Mouse (Mus musculus) heart, adult 2 months (tissue): ENCODE results near the gene Ppp3r2. TPM values are rescaled to one million over a fixed set of nuclear protein-coding genes. Genes with fewer than 3 reads are reported as not detected.

ENCODE experiments used
- DNase-seq, 2 experiments: peaks; one replicate each; pipeline ENCODE4 v3.0.0; 2021
- H3K27ac ChIP-seq: fragments of 200-600 bp; 2 replicates; pipeline ENCODE4 v1.8.1; 2022
- H3K27me3 ChIP-seq: fragments of 200-500 bp; 2 replicates; pipeline ENCODE4 v1.6.1; 2012; ENCODE audit warnings: mild to moderate bottlenecking, low read length, inconsistent platforms, mixed read lengths; ENCODE audit not compliant: control insufficient read depth, insufficient read depth
- H3K36me3 ChIP-seq: fragments of 200-500 bp; 2 replicates; pipeline ENCODE4 v1.6.1; 2012; ENCODE audit warnings: low read length, inconsistent platforms; ENCODE audit not compliant: control insufficient read depth, insufficient read depth
- H3K4me1 ChIP-seq: fragments of 200-500 bp; 2 replicates; pipeline ENCODE4 v1.6.1; 2011; ENCODE audit warnings: low read length; ENCODE audit not compliant: control insufficient read depth, insufficient read depth
- H3K4me3 ChIP-seq: fragments of 200-600 bp; 2 replicates; pipeline ENCODE4 v1.8.1; 2022
- H3K79me2 ChIP-seq: fragments of 200-500 bp; replicated peaks from 2 replicates; pipeline ENCODE4 v1.6.1; 2012; ENCODE audit warnings: mild to moderate bottlenecking, inconsistent platforms, low read length, moderate library complexity, mixed read lengths; ENCODE audit not compliant: control insufficient read depth, insufficient read depth
- H3K9ac ChIP-seq: fragments of 200-500 bp; 2 replicates; pipeline ENCODE4 v1.6.1; 2012; ENCODE audit warnings: low read depth, mild to moderate bottlenecking, control low read depth, inconsistent platforms, low read length, mixed read lengths
- CTCF ChIP-seq: fragments of 200-600 bp; IDR thresholded peaks from 2 replicates; pipeline ENCODE4 v1.8.1; 2022; ENCODE audit warnings: antibody characterized with exemption, mild to moderate bottlenecking, moderate library complexity
- EP300 ChIP-seq: fragments of 200-500 bp; IDR thresholded peaks from 2 replicates; pipeline ENCODE4 v1.6.1; 2011; ENCODE audit warnings: low read depth, low read length, control low read depth; ENCODE audit not compliant: insufficient read depth
- POLR2A ChIP-seq: fragments of 200-500 bp; IDR thresholded peaks from 2 replicates; pipeline ENCODE4 v1.6.1; 2011; ENCODE audit warnings: mild to moderate bottlenecking, low read depth, low read length, control low read depth; ENCODE audit not compliant: insufficient read depth
- WGBS: fragments of 180-500 bp; shearing (Covaris S2); methylation state at CpG from one replicate; pipeline ENCODE4 v1.1.7; 2018; 5-methylcytosine and 5-hydroxymethylcytosine counted together
- intact Hi-C: fragments of 180-260 bp; cut with DNase I; formaldehyde crosslinking; loops from one replicate; pipeline ENCODE4 v1.15.1; 2025
- polyA plus RNA-seq: library from polyadenylated mRNA; depleted of rRNA; stranded (reverse); fragments of >200 nt; gene quantifications from 2 replicates; pipeline ENCODE4 v1.2.3, GENCODE M21; 2012
- total RNA-seq, 2 experiments: library from RNA; stranded (reverse); gene quantifications; 2 replicates each; pipeline ENCODE4 v1.2.3; 2021

The Ppp3r2 gene
- total and polyA plus RNA-seq, 3 experiments: not detected

DNA sequence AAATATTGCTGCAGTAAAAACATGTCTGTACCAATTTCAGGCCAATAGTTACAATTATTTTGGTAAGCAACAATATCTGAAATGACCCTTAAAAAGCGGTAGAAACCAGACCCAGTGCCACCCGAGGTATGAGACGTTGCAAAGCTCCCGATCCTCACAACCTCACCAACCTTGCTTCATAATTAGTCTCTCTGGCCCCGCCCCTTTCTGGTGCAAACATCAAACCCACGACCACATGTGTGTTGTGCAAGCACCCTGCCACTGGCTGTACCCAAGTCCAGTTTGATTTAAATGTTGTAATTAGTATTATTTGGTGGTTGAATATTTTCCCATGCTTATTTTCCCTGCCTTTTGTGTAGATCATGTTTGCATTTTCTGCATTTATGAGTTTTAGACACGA, 5.0 kb downstream of the Ppp3r2 start:
- TF ChIP-seq CTCF: no peak
- TF ChIP-seq EP300: no peak
- TF ChIP-seq POLR2A: no peak
- Histone ChIP-seq H3K27me3 (no peaks in the 10 kb centered on the region), H3K4me1 (no peaks in the 10 kb centered on the region), H3K79me2 (no peaks in the 10 kb centered on the region), H3K4me3 (no peak overlapping the region), H3K9ac (no peak overlapping the region), H3K36me3 (no peaks in the 10 kb centered on the region), H3K27ac (no peak overlapping the region)
- WGBS: 67% methylated on average over 7 of the region's 7 CpGs
- DNase-seq: no peak
- intact Hi-C loops: no loop called here

DNA sequence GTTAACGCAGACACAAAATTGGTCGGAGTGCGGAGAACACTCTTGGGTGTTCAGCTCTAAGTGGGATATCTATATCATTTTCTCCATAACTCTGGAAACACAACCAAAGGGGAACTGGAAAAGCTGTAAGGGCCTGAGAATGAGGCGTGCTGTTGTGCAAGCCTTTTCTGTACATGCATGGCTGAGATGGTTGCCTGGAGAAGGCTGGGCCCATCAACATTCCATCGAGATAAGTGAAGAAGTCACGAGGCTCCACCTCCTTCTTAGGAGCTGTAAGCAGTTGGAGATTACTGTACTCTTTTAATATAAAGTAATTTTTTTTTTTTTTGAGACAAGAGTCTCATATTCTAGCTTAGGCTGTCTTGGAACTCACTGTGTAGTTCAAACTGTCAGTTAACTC, 5.8 kb downstream of the Ppp3r2 start:
- intact Hi-C loops: no loop called here
- TF ChIP-seq POLR2A (no peak), EP300 (no peak)
- no peak overlapping the region for H3K9ac ChIP-seq
- no peaks in the 10 kb centered on the region for H3K79me2 ChIP-seq
- H3K4me1 ChIP-seq: no peaks in the 10 kb centered on the region
- H3K36me3 ChIP-seq: no peaks in the 10 kb centered on the region
- no peaks in the 10 kb centered on the region for H3K27me3 ChIP-seq
- DNase-seq: no peak
- 70% methylated on average over 6 of the region's 6 CpGs for WGBS
- no peak overlapping the region for H3K27ac ChIP-seq
- no peak overlapping the region for H3K4me3 ChIP-seq

DNA sequence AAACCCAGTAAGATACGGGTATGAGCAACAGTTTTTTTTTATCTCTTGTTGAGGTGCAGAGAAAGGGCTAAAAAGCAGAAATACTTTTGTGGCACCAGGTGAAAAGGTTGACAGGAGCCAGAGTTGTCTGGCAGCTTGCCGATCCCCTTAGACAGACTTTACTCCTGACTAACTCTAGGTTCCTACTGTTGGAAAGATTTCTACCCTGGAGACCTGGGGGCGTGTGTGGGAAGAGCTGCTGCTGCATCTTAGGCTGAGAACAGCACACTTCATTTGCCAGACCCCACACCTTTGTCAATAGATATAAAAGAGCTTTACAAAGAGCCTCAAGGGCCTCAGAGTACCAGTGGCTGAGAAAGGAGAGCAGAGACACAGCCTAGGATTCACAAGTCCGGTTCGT, 17.0 kb downstream of the Ppp3r2 start:
- Histone ChIP-seq H3K27ac (no peak overlapping the region), H3K4me3 (no peak overlapping the region), H3K27me3 (no peaks in the 10 kb centered on the region), H3K4me1 (no peaks in the 10 kb centered on the region), H3K9ac (no peak overlapping the region), H3K36me3 (0 out of 2 replicates have a peak, but pooled peaks cover 2% of the 10 kb centered on the region), H3K79me2 (no peaks in the 10 kb centered on the region)
- WGBS: 77% methylated on average over 5 of the region's 5 CpGs
- no peak for DNase-seq
- intact Hi-C loops: no loop called here
- TF ChIP-seq CTCF (no peak), POLR2A (no peak), EP300 (no peak)

GRCm38 (mm10) chr4:49662231-49662630, 19.6 kb downstream of the Ppp3r2 start:
- Histone ChIP-seq H3K27me3 (no peaks in the 10 kb centered on the region), H3K79me2 (no peaks in the 10 kb centered on the region), H3K36me3 (peaks cover 2% of the 10 kb centered on the region; the same call in 1 of the 2 replicates), H3K27ac (no peak overlapping the region), H3K9ac (no peak overlapping the region), H3K4me1 (no peaks in the 10 kb centered on the region; the same call in 1 of the 2 replicates), H3K4me3 (no peak overlapping the region)
- intact Hi-C loops: no loop called here
- 89% methylated on average over 4 of the region's 4 CpGs for WGBS
- TF ChIP-seq POLR2A (no peak), CTCF (no peak), EP300 (no peak)
- DNase-seq: no peak

GRCm38 (mm10) chr4:49661664-49662063, 20.2 kb downstream of the Ppp3r2 start:
- TF ChIP-seq CTCF: no peak
- H3K27ac ChIP-seq: no peak overlapping the region
- no peaks in the 10 kb centered on the region for H3K79me2 ChIP-seq
- no peak overlapping the region for H3K9ac ChIP-seq
- H3K27me3 ChIP-seq: no peaks in the 10 kb centered on the region
- no peaks in the 10 kb centered on the region; the same call in 1 of the 2 replicates for H3K4me1 ChIP-seq
- DNase-seq: no peak
- intact Hi-C loops: no loop called here
- no peak overlapping the region for H3K4me3 ChIP-seq
- peaks cover 2% of the 10 kb centered on the region; the same call in 1 of the 2 replicates for H3K36me3 ChIP-seq
- 95% methylated on average over 9 of the region's 9 CpGs for WGBS

GRCm38 (mm10) chr4:49659421-49659820, 22.4 kb downstream of the Ppp3r2 start:
- H3K4me1 ChIP-seq: no peaks in the 10 kb centered on the region; the same call in 1 of the 2 replicates
- TF ChIP-seq POLR2A (no peak), CTCF (no peak), EP300 (no peak)
- DNase-seq: no peak
- WGBS: 88% methylated on average over 1 of the region's 1 CpGs
- H3K27ac ChIP-seq: no peak overlapping the region
- peaks cover 6% of the 10 kb centered on the region for H3K36me3 ChIP-seq
- no peak overlapping the region for H3K4me3 ChIP-seq
- no peaks in the 10 kb centered on the region for H3K79me2 ChIP-seq
- intact Hi-C loops: no loop called here
- no peaks in the 10 kb centered on the region for H3K27me3 ChIP-seq
- no peak overlapping the region for H3K9ac ChIP-seq

DNA sequence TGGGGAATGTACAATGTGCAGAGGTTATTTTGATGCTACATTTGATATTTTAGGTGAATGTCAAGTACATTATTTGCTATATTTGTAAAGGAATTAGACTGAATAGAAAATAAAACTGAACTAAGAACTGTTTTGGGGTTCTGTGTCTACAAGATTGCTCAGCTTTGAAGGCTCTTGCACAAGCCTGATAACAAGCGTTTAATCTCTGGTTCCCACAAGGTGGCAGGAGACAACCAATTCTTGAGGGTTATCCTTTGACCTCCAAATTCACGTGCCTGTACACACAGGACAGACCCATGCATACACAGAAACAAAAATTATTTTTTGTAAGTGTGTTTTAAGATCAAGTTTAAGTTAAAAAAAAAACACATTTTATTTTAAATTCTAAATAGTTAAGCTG, 41.9 kb downstream of the Ppp3r2 start:
- no peak for TF ChIP-seq CTCF
- no peak for TF ChIP-seq POLR2A
- TF ChIP-seq EP300: no peak
- DNase-seq: no peak
- H3K27me3 ChIP-seq: no peaks in the 10 kb centered on the region
- H3K79me2 ChIP-seq: no peaks in the 10 kb centered on the region
- no peaks in the 10 kb centered on the region for H3K4me1 ChIP-seq
- peaks cover 3% of the 10 kb centered on the region for H3K36me3 ChIP-seq
- no peak overlapping the region for H3K9ac ChIP-seq
- no peak overlapping the region for H3K4me3 ChIP-seq
- intact Hi-C loops: no loop called here
- no peak overlapping the region for H3K27ac ChIP-seq
- WGBS: 44% methylated on average over 2 of the region's 2 CpGs
